Mouse (Mus musculus) spleen, adult 18-20 months (tissue): ENCODE measurements around the gene Lmod3.

Source experiments
- DNase-seq, 2 experiments: peaks; one replicate each; pipeline ENCODE4 v3.0.0; 2022; ENCODE audit warnings: mixed read lengths in 2 of 2

Lmod3 gene

DNA sequence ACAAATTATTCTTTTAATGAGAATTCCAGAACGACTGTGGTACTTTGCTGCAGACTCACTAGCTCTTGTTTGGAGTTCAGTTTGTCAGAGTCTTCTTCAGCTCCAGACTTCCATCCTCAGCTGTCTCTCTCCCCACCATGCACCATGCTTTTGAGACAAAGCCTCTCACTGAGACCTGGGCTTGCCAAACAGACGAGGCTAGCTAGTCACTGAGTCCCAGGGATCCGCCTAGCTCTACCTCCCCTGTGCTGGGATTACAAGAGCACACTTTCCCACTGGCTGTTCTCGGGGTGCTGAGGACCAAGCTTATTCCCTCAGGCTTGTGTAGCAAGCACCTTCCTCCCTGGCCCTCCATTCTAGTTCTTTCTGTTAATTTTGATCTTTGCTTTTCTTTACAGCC lies 29.0 kb downstream of the Lmod3 start:
- DNase-seq: no peak

GRCm38 (mm10) chr6:97222931-97223467 lies 29.6 kb downstream of the Lmod3 start:
- DNase-seq: no peak

GRCm38 (mm10) chr6:97222321-97222720 lies 30.2 kb downstream of the Lmod3 start:
- no peak for DNase-seq

DNA sequence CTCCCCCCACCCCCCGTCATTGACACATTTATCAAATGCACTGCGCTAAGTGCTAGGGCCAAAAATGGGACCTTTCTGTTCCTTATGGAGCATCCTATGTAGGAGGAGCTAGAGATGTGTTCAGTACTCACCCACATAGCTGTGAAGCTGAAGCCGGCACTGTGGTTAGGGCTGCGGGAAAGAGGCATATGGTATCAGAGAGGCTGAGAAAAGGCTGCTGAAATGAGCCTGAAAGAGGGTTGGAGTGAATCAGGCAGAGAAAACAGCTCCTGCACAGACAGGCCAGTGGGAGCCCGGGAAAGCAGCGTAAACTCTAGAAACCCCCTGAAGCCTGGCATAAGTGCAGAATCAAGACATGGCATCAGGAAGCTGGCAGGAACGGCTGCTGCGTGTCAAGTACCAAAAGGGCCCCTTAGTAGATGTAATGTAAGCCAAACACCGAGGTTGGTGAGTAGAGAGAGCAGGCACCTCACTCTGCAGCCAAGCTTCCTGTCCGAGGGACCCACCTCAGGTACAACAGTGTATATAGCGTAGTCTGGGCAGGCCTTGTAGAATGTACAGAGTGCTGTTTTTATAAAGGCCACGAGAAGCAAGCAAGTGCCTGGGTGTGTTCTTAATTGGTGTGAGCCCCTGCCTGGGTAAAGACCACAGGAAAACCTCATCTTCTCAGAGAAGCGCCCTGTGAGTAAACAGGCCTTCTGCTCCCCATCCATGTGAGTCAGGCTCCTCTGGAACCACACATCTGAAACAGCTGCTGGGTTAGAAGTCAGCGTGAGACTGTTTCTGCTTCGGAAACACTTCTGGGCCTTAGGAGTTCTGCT lies 31.1 kb downstream of the Lmod3 start:
- DNase-seq: no peak

- no peak for DNase-seq
Measured at GRCm38 (mm10) chr6:97220672-97221071, 31.9 kb downstream of the Lmod3 start.

DNA sequence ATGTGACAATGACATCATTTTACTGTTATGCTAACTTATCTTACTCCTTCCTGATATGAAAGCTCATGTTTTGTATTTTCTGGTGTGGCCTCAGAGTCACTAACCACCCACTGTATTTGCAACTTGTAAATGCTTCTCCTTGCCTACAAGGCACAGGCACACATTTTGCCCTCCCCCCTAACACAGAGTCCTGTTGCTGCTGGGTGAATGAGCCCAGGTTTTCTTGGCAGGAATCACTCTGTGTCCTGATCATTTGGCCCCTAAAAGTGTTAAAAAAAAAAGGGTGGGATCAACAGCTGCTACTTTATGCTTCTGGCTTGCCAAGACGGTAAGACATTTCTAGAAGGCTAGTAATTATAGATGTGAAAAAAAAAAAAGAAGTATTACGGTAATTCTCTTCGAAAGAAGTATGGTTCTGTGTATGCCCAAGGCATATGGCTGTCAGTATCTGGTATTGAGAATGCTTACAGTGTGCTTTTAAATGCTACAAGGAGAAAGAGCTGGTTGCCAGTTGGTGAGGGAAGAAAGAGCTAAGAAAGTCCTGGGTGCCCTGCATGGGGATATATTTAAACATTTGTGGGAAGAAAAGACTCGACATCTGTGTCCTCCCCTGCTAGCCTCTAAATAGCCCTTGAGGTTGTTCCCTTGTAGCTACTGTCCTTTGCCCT lies 36.3 kb downstream of the Lmod3 start:
- DNase-seq: no peak

- DNase-seq: peak in 1 of 2 experiments; percentile 36
Measured at GRCm38 (mm10) chr6:97211981-97212380, 40.6 kb downstream of the Lmod3 start.

GRCm38 (mm10) chr6:97210962-97211601 lies 41.5 kb downstream of the Lmod3 start:
- DNase-seq: peak in 1 of 2 experiments; percentile 45

- peak; percentile 76 to 77 for DNase-seq
Measured at GRCm38 (mm10) chr6:97210191-97210961, 42.2 kb downstream of the Lmod3 start, which contains the start of gene Arl6ip5. Gene Arl6ip5, plus strand, starts transcription at chr6:97210689.

- DNase-seq: no peak
Measured at GRCm38 (mm10) chr6:97209751-97210150, 42.8 kb downstream of the Lmod3 start.

DNA sequence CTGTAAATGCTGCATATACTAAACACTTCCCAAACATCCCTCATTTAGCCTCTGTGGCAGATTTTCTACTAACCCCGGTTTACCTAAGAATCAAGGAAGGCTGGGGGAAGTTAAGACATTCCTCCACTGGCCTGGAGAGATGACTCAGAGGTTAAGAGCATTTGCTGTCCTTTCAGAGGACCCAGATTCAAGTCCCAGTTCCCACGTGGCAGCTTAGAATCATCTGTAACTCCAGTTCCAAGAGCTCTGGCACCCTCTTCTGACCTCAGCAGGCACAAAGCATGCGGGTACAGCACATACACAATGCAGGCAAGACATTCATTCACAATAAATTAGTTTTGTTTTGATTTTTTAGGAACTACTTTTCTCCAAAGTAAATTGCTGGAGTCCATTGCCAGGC lies 43.4 kb downstream of the Lmod3 start:
- DNase-seq: no peak

- DNase-seq: no peak
Measured at GRCm38 (mm10) chr6:97208406-97208805, 44.2 kb downstream of the Lmod3 start.

DNA sequence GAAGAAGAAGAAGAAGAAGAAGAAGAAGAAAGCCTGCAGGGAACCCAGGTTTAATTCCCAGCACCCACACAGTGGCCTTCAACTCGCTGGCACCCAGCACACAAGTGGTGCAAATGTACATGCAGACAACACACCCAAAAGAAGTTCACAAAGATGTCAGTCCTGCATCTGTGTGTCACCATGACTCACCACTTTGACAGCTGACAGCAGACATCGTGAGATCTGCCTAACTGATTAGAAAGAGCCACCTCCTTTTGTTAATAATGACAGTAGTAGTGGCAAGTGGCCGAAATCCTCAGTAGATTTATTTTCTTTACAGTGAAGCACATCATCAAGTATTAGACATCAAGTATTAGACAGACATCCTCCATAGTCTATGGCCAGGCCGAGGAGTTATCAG lies 45.5 kb downstream of the Lmod3 start:
- DNase-seq: no peak

GRCm38 (mm10) chr6:97205439-97205885 lies 47.1 kb downstream of the Lmod3 start, which contains the start of gene Uba3:
Gene Uba3, minus strand, starts transcription at chr6:97205647.
- DNase-seq: peak; percentile 100

GRCm38 (mm10) chr6:97204952-97205351 lies 47.6 kb downstream of the Lmod3 start:
- peak in 1 of 2 experiments; percentile 34 for DNase-seq

DNA sequence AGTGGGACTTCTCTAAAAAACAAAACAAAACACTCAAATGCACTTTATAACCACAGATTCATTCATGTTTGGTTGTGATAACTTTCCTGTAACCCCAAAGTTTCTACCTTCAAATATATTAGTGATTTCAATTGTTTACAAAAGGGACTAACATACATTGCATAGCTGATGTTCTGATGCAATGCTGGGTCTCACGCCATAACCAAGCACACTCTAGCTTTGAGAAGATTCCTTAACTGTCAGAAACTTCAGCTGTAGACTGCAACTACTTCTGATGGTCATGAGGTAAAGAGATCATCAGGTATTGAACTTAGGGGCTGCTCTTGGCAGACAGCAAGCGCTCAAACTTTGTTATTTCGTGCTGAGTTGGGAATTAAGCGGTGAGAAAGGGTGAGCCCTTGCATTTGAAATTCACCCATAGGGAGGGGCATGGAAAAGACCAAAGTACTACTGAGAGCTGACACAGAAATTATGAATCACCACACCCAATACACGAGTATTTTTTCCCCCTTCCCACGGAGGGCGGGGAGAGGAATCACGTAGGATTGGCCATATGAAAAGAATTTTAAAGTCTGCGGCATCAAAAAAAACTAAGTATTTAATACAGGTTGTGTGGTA lies 48.2 kb downstream of the Lmod3 start:
- no peak for DNase-seq

DNA sequence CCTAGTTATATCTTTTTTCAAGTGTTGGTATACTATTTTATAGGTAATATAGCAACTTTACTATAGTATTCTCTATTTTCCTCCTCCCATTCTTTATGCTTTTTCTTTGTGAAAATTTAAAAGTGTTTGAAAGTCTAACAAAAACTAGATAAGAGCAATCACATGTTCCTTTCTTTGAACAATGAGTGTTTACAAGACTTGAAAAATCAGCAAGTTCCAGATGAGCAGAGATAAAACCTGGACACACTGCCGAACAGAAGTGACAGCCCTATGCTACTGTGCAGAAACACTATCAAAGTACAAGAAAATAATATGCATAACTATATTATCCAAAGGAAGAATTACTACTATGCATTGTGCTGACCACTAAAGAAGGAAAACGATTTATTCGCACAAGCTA lies 50.1 kb downstream of the Lmod3 start:
- no peak for DNase-seq

GRCm38 (mm10) chr6:97200437-97200836 lies 52.1 kb downstream of the Lmod3 start:
- DNase-seq: no peak
